Mouse (Mus musculus): Measurements from ENCODE around the gene Pfkfb2. TPM values are rescaled to one million over a fixed set of nuclear protein-coding genes. Genes with fewer than 3 reads are reported as not detected.
"Not testable (repeated sequence)": the region's sequence is repeated elsewhere in the genome, so short reads cannot be mapped to it uniquely, and the experiment has no call there.

Pfkfb2 gene
- total RNA-seq, 2 experiments from 2014 or later, result 22.8 to 46.9 TPM

DNA sequence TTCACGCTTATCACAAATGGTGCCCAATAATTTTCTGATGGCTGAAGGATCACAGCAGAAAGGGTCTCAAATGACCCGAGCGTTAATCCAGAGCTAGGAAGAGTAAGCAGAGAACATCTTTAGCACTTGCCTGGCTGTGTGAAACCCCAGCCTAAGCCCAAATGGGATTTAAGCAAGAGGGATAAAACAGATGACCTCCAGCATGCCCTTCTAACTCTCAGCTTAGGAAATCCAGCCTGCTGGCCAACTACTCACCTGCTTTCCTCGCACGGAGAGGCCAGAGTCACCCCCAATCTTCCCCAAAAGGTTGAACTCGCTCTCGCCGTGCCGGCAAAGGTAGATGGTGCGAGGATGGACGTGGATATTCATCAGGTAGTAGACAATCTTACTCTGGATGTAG is 27.1 kb downstream of the Pfkfb2 start:
- no peak for DNase-seq (ENCODE audit: low spot score in 2 of 2)

DNA sequence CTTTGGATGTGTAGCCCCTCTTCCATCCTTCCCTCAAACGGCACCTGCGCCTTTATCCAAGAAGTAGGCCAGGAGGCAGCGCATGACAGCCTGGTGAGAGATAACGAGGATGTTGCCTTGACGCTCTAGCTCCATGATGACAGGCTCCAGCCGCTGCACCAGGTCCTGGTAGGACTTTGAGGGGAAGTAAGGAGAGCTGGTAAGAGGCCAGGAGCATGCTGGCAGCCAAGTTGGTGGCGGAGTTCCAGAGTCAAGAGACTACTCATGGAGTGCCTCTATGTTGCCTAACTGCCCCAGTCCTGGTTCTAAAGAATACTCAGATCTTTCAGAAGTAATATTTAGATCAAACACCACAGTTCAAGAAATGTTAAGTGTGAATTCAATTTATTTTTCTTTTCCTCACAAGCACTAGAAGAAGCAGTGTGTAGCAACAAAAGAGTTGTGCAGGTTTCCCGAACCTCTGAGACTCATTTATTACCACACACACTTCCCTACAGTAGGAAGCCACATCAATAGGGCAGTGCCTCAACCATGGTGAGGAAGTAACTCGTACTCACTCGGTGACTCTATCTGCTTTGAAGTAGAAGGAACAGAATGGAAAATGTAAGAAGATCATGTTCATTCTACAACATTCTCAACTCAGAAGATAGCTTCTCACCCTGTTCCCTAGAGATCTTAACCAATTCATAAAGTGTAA is 29.0 kb downstream of the Pfkfb2 start:
- DNase-seq (ENCODE audit: low spot score in 2 of 2), result no peak

DNA sequence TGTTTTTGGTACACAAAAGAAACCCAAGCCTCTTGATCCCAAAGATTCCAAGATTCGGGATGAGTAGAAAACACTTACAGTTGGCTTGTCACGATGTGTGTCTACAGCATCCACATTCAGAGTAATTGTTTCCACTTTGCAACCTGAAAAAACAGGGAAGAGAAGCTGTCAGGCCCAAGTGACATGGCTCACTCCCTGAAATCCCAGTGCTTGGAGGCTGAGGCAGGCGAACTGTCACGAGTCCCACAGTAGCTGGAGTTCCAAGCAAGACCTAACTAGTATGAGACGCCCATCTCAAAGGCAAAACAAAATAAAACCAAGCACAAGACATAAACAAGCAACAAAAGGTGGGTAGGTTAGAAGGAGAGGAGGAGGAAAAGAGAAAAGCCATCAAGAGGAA is 30.5 kb downstream of the Pfkfb2 start:
- DNase-seq (ENCODE audit: low spot score in 2 of 2), result no peak

DNA sequence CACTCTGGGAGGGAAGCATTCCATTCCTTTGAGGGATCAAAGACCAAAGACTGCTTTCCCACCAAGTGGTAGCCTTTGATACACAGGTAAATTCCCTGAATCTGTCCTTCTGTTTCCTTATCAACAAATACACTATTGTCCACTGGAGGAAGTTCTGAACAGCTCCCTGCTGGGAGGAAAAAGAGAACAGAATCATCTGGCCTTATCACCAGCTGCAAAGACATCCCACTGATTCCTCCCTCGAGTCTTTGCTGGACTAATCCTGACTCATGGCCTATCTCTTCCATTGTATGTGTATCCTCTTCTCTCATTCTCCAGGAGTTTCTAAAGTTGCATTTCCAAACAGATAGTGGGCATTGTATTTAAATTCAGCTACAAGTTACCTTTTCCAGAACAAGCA is 45.1 kb downstream of the Pfkfb2 start:
- DNase-seq (ENCODE audit: low spot score in 2 of 2), result no peak

DNA sequence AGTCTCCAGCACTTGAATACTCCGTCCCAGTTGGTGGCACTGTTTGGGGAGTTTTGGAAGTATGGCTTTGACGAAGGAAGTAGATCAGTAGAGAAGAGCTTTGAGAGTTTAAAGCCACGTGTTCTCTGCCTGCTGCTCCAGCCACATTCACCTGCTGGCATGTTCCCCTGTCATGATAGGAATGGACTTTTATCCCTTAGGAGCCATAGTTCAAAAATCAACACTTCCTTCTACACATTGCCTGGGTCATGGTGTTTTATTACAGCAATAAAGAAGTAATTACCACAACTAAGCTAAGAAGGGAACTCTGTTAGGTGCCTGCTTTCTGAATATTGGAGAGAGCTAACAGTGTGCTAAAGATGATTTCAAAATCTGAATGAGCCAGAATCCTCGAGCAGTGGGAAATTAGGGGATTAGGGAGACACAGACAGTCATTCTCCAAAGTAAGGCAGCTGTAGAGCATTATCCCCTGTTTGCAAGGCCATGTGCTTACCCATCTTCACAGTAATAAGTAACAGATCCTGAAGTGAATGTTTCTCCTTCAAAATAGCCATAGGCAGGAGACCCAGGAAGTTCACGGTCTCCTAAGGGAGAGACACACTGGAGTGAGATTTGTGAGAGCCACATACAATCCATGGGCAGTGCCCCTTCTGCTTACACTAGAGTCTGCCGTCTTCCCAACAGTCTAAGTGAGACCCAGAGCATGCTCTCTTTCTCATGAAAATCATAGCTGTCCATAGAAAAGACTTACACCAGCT is 47.2 kb downstream of the Pfkfb2 start:
- no peak for DNase-seq (ENCODE audit: low spot score in 2 of 2)

DNA sequence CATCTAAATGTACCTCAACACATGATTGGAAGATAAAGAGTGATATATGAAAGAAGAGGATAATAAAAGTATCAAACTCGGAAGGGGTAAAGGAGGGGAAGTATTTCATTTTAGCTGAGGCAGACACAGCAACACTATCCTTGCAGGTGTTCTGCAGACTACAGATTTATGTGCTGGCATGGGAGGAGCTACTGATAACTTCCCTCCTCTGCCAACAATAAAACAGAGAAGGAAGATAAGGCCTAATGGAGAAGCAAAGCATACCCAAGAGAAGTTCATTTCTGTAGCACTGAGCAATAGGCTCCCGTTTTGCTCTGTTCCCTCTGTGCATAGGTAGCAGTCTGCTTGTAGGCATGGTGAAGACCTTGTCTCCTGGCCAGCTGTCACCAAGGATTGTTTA is 48.0 kb downstream of the Pfkfb2 start:
- no peak for DNase-seq (ENCODE audit: low spot score in 2 of 2)

DNA sequence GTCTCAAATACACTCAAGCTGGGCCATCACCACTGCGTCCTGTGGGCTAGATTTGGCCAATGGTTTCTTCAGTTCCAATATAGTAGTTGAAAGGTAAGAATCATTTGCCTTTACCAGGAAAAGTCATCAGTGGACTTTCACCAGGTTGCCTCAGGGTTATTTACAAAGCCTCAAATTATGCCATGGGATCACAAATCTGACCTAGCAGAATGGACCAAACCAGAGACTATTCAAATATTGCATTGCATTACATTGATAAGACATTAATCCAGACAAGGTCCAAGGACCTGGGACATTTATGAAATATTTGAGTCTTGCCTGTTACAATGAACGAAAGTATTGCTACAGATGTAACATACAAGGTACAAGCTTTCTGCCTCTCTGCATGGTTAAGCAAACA is 50.5 kb downstream of the Pfkfb2 start:
- no peak for DNase-seq (ENCODE audit: low spot score in 2 of 2)

DNA sequence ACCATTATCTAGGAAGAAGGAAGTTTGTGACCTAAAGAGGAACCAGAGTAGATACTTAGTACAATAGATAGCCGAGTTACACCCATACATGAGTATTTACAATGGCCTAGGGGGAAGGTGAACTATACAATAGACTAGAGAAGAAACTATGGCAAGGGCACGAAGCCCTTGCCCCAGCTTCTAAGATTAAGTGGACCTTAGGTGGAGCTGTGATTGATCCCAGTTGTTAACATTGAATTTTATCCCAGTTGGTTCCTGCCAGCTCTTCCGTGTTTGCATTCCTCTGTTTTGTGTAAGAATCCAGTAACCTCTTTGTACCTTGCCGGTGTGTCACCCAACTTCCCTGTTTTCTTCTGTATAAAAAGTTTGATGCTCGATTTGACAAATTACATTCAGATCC is 65.5 kb downstream of the Pfkfb2 start:
- DNase-seq (ENCODE audit: low spot score in 2 of 2), result not testable (repeated sequence)

DNA sequence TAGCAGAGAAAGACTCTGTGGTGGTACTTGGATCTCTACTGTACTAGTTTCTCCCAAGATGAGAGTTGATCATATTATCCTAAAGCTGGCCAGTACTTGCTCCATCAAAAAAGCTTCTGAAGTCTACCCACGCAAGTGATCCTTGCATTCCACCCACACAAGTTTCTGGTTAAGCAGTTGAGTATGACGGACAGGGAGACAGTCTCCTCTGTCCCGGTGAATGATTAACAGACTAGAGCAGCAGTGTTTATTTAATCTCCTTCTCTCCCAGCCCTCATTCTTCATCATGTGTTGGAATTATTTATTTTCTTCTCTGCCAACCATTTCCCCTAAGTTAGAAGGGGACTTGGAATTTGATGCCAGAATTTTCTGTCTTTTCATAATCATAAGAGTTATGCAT is 67.6 kb downstream of the Pfkfb2 start, which contains the start of gene C4bp:
Gene C4bp, minus strand, starts transcription at position 179 of the 400 bp plus-strand sequence.
- no peak for DNase-seq (ENCODE audit: low spot score in 2 of 2)

DNA sequence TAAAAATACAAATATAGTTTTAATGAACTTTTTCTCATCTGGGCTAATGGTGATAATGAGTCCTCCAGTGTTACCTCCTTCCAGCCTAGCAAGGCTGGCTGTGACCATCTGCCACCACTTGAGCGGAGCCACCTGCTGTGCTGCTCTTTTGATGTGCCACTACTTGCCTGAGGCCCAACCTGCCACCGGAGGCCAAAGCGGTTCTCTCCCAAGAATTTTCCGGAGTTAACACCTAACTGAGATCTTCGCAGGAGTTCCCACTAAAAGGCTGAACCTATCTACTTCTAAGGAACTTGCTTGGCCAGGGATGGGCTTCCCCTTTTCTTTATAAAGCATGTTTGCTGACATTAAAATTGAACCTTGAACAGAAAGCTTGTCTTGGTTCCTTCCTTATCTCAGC is 69.4 kb downstream of the Pfkfb2 start:
- not testable (repeated sequence) for DNase-seq (ENCODE audit: low spot score in 2 of 2)

DNA sequence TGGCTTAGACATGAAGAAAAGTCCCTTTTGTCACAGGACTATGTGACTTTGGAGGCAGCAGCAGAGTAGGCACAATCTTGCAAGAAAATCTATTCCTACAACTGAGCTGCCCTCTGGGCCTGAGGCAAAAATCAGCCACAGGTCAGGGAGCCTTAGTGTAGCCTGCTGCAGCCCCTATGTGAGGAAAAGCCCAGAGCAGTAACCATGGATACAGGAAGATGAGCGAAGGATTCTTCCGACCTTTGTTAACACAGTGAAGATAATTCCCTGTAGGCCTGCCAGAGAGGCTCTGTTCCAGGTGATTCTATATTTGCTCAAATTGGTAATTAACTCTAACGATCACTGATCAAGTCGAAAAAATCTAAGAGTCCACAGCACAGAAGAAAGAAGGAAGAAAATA is 85.0 kb downstream of the Pfkfb2 start:
- no peak for DNase-seq (ENCODE audit: low spot score in 2 of 2)

DNA sequence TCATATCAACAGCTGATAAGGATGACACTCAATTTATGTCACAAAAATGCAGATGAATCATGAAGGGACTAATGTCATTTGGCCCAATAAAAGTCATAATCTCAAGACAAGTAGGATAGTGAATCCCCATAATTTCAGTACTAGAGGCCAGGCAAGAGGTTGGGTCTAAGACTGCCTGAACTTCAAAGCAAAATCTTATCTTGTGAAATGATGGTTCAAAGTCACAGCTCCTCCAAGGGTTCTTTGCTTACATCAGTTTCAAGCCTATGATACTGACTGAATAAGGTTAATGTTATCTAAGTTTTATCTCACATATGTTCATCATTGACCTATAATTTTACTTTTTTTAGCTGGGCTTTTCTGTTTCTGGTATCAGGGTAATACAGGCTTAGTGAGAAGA is 88.1 kb downstream of the Pfkfb2 start:
- DNase-seq (ENCODE audit: low spot score in 2 of 2), result no peak

Other genes with a start within 250 kb of the Pfkfb2 start
- not detected for gene Zp3r, start 99.6 kb downstream of the Pfkfb2 start, total RNA-seq (2021)
- under 1 TPM in 1 of 2 experiments, not detected in 1; 0.23 TPM for gene C4bp, start 67.6 kb downstream of the Pfkfb2 start, total RNA-seq (2021)
- under 1 TPM in 1 of 2 experiments, not detected in 1; 0.38 TPM for gene Gm29427, start 13.5 kb downstream of the Pfkfb2 start, total RNA-seq (2021)
- gene Yod1, start 11.9 kb downstream of the Pfkfb2 start, total RNA-seq (2021), result 10 to 100 TPM in 1 of 2 experiments, 1 to 10 TPM in 1; 9.9 to 10.5 TPM
- gene AA986860, start 2.7 kb upstream of the Pfkfb2 start, total RNA-seq (2021), result 1 to 10 TPM; 2.4 to 7.7 TPM
- gene Fcamr, start 71.6 kb upstream of the Pfkfb2 start, total RNA-seq (2021), result under 1 TPM in 1 of 2 experiments, not detected in 1; 0.16 TPM
- gene Pigr, start 97.4 kb upstream of the Pfkfb2 start, total RNA-seq (2021), result under 1 TPM; 0.19 to 0.50 TPM
- gene Fcmr, start 136.4 kb upstream of the Pfkfb2 start, total RNA-seq (2021), result under 1 TPM; 0.35 to 0.53 TPM
- gene Il24, start 158.2 kb upstream of the Pfkfb2 start, total RNA-seq (2021), result not detected
- gene Il20, start 182.2 kb upstream of the Pfkfb2 start, total RNA-seq (2021), result not detected
- not detected for gene Il19, start 210.9 kb upstream of the Pfkfb2 start, total RNA-seq (2021)